Mouse (Mus musculus): ENCODE data around the gene Vmn1r228.

Gene Vmn1r228

DNA sequence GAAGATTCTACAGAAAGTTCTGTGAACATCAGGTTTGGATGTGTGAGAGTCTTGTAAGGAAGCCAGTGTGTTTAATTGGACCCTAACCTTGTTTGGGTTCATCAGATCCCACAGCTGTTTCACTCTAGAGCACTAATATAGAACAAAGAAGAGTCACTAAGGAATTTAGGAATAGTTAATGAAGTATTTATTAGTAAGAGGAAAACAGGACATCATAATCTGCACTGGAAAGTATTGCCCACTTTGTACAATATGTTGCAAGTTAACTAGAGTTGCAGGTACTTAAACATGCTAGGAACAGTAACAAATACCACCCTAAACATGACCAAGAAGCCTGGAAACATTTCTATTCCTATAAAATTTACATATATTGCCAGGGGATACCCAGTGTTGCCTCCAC, at the start of gene Vmn1r228:
TSS of gene Vmn1r228 (minus strand) at position 101 of the 400 bp plus-strand sequence.
- no peak for DNase-seq

DNA sequence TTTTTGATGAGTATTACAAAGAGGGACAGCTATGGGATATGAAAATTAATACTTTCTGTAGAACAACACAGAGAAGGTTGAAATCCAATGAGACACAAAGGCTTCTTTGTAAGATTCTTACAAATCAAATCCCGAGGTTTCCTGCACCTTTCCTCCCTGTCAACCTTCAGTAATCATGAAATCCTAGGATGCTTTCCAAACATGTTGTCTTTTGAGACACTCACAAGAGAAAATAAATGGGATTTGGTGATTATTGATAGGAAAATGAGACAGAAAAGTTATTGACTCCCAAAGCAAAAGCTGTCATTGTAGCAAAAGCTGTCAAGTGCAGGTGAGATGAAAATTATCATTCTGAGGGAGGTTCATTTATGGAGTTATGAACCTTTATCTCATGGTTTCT, 25.3 kb upstream of the Vmn1r228 start, which contains the start of gene Vmn1r229:
TSS of gene Vmn1r229 (plus strand) at position 301 of the 400 bp plus-strand sequence.
- DNase-seq = no peak

DNA sequence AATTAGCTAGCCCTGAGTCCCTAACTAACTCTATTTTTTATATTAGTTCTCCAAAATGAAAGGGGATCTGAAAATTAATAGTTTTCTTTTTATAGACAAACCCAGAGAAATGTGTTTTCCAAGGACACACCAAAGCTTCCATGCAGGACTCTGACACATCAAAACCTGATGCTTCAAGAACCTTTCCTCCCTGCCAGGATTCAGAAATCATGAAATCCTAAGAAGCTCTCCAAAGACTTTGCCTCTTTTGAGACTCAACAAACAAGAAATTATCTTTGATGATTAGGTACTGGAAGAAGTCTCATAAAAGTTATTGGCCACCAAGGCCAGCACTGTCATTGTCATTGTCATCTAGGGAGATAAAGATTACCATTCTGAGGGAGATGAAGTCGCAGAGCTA, 56.4 kb downstream of the Vmn1r228 start, which contains the start of gene Vmn1r227:
TSS of gene Vmn1r227 (plus strand) at position 301 of the 400 bp plus-strand sequence.
- DNase-seq = no peak

Measured in cerebellum, adult 18-20 months (tissue).